Mouse (Mus musculus): ENCODE measurements around the gene Stat5a. TPM values are rescaled to one million over a fixed set of nuclear protein-coding genes. Genes with fewer than 3 reads are reported as not detected.
A peak's percentile ranks its signal among the peaks of the same experiment; 100 is the strongest.

Stat5a gene
- polyA plus RNA-seq, 1 experiment: 4.0 TPM

- TF ChIP-seq CTCF (IDR thresholded peaks at IDR 0.05; ENCODE audit: control insufficient read depth, insufficient read depth, insufficient replicate concordance, low read depth, low read length): no peak
- no peak for TF ChIP-seq POLR2A (IDR thresholded peaks at IDR 0.05; ENCODE audit: control insufficient read depth, low read depth, low read length)
These were observed 1.3 kb downstream of the Stat5a start for GRCm38 (mm10) chr11:100860198-100861048.

GRCm38 (mm10) chr11:100861335-100861734 lies 2.2 kb downstream of the Stat5a start:
- Histone ChIP-seq H3K36me3 (ENCODE audit: control insufficient read depth, insufficient read depth, low read length) (no peaks in the 10 kb centered on the region), H3K27ac (ENCODE audit: control insufficient read depth, insufficient read depth, low read depth, low read length) (no peak overlapping the region), H3K4me3 (ENCODE audit: control insufficient read depth, low read depth, low read length) (no peak overlapping the region), H3K27me3 (ENCODE audit: control insufficient read depth, insufficient read depth, low read length) (no peaks in the 10 kb centered on the region), H3K4me1 (ENCODE audit: control insufficient read depth, insufficient read depth, low read length) (peaks cover 11% of the 10 kb centered on the region)
- TF ChIP-seq POLR2A (IDR thresholded peaks at IDR 0.05; ENCODE audit: control insufficient read depth, low read depth, low read length): no peak
- no peak for TF ChIP-seq CTCF (IDR thresholded peaks at IDR 0.05; ENCODE audit: control insufficient read depth, insufficient read depth, insufficient replicate concordance, low read depth, low read length)

More at GRCm38 (mm10) chr11:100860198-100861048, 1.3 kb downstream of the Stat5a start:
- Histone ChIP-seq H3K4me3 (ENCODE audit: control insufficient read depth, low read depth, low read length) (peak overlapping the region; percentile 73), H3K36me3 (ENCODE audit: control insufficient read depth, insufficient read depth, low read length) (no peaks in the 10 kb centered on the region), H3K27me3 (ENCODE audit: control insufficient read depth, insufficient read depth, low read length) (no peaks in the 10 kb centered on the region), H3K4me1 (ENCODE audit: control insufficient read depth, insufficient read depth, low read length) (peaks cover 11% of the 10 kb centered on the region), H3K27ac (ENCODE audit: control insufficient read depth, insufficient read depth, low read depth, low read length) (no peak overlapping the region)

DNA sequence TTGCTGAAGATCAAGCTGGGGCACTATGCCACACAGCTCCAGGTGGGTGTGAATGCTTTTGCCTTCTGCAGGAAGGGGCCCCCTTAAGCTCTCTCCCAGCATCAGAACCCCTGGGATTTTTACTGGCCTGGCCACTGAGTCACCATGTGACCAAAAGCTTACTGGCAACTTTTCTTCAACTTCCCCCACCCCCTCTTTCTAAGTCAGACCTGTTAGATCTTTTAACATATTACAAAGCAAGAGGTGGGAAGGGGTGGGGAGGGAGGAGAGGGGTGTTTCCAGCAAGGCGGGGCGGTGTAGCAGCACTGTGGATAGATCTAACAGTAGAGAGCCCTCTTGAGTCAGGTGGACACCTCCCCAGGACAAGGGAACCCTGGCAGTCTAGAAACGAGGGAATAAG lies 2.7 kb downstream of the Stat5a start:
- H3K4me1 ChIP-seq (ENCODE audit: control insufficient read depth, insufficient read depth, low read length): peaks cover 11% of the 10 kb centered on the region
- H3K27me3 ChIP-seq (ENCODE audit: control insufficient read depth, insufficient read depth, low read length): no peaks in the 10 kb centered on the region

GRCm38 (mm10) chr11:100863141-100863540 lies 4.0 kb downstream of the Stat5a start:
- Histone ChIP-seq H3K4me1 (ENCODE audit: control insufficient read depth, insufficient read depth, low read length) (peaks cover 11% of the 10 kb centered on the region), H3K36me3 (ENCODE audit: control insufficient read depth, insufficient read depth, low read length) (no peaks in the 10 kb centered on the region), H3K4me3 (ENCODE audit: control insufficient read depth, low read depth, low read length) (no peak overlapping the region), H3K27ac (ENCODE audit: control insufficient read depth, insufficient read depth, low read depth, low read length) (no peak overlapping the region), H3K27me3 (ENCODE audit: control insufficient read depth, insufficient read depth, low read length) (no peaks in the 10 kb centered on the region)
- no peak for TF ChIP-seq CTCF (IDR thresholded peaks at IDR 0.05; ENCODE audit: control insufficient read depth, insufficient read depth, insufficient replicate concordance, low read depth, low read length)
- TF ChIP-seq POLR2A (IDR thresholded peaks at IDR 0.05; ENCODE audit: control insufficient read depth, low read depth, low read length): no peak

More for the DNA sequence above, 2.7 kb downstream of the Stat5a start:
- H3K36me3 ChIP-seq (ENCODE audit: control insufficient read depth, insufficient read depth, low read length): no peaks in the 10 kb centered on the region
- H3K27ac ChIP-seq (ENCODE audit: control insufficient read depth, insufficient read depth, low read depth, low read length): no peak overlapping the region
- no peak overlapping the region for H3K4me3 ChIP-seq (ENCODE audit: control insufficient read depth, low read depth, low read length)
- TF ChIP-seq POLR2A (IDR thresholded peaks at IDR 0.05; ENCODE audit: control insufficient read depth, low read depth, low read length) (no peak), CTCF (IDR thresholded peaks at IDR 0.05; ENCODE audit: control insufficient read depth, insufficient read depth, insufficient replicate concordance, low read depth, low read length) (no peak)

DNA sequence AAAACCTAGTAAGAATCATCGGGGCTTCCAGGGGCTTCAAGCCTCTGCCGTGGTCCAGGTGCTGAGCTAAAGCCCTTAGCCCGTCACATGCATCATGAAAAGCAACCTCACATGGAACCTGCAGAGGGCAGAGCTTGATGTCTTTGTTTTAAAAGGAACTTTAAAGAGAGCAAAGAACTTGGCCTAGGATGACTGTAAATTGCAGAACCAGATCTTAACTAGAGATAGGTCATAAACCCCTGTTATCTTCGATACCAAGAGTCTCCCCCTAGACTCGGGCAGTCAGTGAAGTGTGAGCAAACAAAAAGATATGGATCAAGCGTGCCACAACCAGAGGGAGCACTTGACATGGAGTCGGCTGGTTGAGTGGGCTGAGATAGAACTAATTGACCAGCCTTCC lies 6.5 kb downstream of the Stat5a start:
- H3K27me3 ChIP-seq (ENCODE audit: control insufficient read depth, insufficient read depth, low read length): no peaks in the 10 kb centered on the region
- no peaks in the 10 kb centered on the region for H3K36me3 ChIP-seq (ENCODE audit: control insufficient read depth, insufficient read depth, low read length)
- H3K4me3 ChIP-seq (ENCODE audit: control insufficient read depth, low read depth, low read length): no peak overlapping the region
- no peak overlapping the region for H3K27ac ChIP-seq (ENCODE audit: control insufficient read depth, insufficient read depth, low read depth, low read length)
- no peak for TF ChIP-seq POLR2A (IDR thresholded peaks at IDR 0.05; ENCODE audit: control insufficient read depth, low read depth, low read length)
- TF ChIP-seq CTCF (IDR thresholded peaks at IDR 0.05; ENCODE audit: control insufficient read depth, insufficient read depth, insufficient replicate concordance, low read depth, low read length): no peak
- peaks cover under 1% of the 10 kb centered on the region for H3K4me1 ChIP-seq (ENCODE audit: control insufficient read depth, insufficient read depth, low read length)

DNA sequence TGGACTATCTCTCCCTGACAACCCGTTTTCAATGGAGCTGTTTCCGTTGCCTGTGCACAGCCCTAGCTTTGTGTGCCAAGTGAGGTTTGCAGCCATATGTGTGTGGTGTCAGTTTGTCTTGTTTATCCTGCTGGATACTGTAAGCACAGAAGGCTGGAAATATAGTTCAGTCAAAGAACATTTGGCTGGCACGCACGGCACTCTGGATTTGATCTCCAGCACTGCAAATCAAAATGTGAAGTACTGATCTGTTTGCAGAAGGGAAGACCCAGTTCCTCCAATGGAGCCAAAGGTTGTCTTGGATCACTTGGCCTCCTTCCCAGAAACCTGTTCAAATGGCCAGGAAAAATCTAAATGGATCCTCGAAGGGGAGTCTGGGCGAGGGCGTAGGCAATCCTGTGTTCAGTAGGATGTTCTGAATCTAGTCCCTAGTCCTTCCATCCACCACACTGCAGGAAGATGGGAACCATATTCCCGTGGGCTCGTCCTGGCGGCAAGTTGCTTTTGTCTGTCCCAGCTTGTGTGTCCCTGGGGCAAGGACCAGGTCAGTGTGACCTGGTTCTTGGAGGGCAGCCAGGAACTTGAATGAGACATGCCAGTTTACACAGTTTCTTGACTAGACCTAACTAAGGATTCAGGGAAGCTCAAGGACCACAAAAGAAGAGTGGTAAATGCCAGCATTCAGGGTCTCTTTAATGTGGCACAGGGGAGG lies 11.3 kb downstream of the Stat5a start:
- Histone ChIP-seq H3K27ac (ENCODE audit: control insufficient read depth, insufficient read depth, low read depth, low read length) (no peak overlapping the region), H3K4me1 (ENCODE audit: control insufficient read depth, insufficient read depth, low read length) (no peaks in the 10 kb centered on the region), H3K4me3 (ENCODE audit: control insufficient read depth, low read depth, low read length) (no peak overlapping the region), H3K27me3 (ENCODE audit: control insufficient read depth, insufficient read depth, low read length) (no peaks in the 10 kb centered on the region), H3K36me3 (ENCODE audit: control insufficient read depth, insufficient read depth, low read length) (no peaks in the 10 kb centered on the region)
- TF ChIP-seq POLR2A (IDR thresholded peaks at IDR 0.05; ENCODE audit: control insufficient read depth, low read depth, low read length) (no peak), CTCF (IDR thresholded peaks at IDR 0.05; ENCODE audit: control insufficient read depth, insufficient read depth, insufficient replicate concordance, low read depth, low read length) (no peak)

GRCm38 (mm10) chr11:100870968-100871350 lies 11.8 kb downstream of the Stat5a start:
- Histone ChIP-seq H3K4me1 (ENCODE audit: control insufficient read depth, insufficient read depth, low read length) (no peaks in the 10 kb centered on the region), H3K27me3 (ENCODE audit: control insufficient read depth, insufficient read depth, low read length) (no peaks in the 10 kb centered on the region), H3K4me3 (ENCODE audit: control insufficient read depth, low read depth, low read length) (no peak overlapping the region), H3K27ac (ENCODE audit: control insufficient read depth, insufficient read depth, low read depth, low read length) (no peak overlapping the region), H3K36me3 (ENCODE audit: control insufficient read depth, insufficient read depth, low read length) (no peaks in the 10 kb centered on the region)
- TF ChIP-seq POLR2A (IDR thresholded peaks at IDR 0.05; ENCODE audit: control insufficient read depth, low read depth, low read length): no peak
- no peak for TF ChIP-seq CTCF (IDR thresholded peaks at IDR 0.05; ENCODE audit: control insufficient read depth, insufficient read depth, insufficient replicate concordance, low read depth, low read length)

Measured in testis, adult 2 months (tissue).